Mouse (Mus musculus) common myeloid progenitor, adult 5-6 weeks (primary cell): Measurements from ENCODE around the gene Castor1. TPM values are rescaled to one million over a fixed set of nuclear protein-coding genes. Genes with fewer than 3 reads are reported as not detected.

Experiments
- ATAC-seq: replicated peaks from 2 replicates; pipeline ENCODE4 v1.8.0; 2016; ENCODE audit warnings: low read depth, mild to moderate bottlenecking, moderate TSS enrichment, inconsistent platforms; ENCODE audit not compliant: poor library complexity, severe bottlenecking
- total RNA-seq: library from RNA; stranded (forward); fragments of 200-1000, 187-1606 nt; gene quantifications from 2 replicates; pipeline ENCODE4 v1.2.3, GENCODE M21; 2017

Castor1 gene
- total RNA-seq, 1 experiment from 2014 or later = 0.50 TPM

DNA sequence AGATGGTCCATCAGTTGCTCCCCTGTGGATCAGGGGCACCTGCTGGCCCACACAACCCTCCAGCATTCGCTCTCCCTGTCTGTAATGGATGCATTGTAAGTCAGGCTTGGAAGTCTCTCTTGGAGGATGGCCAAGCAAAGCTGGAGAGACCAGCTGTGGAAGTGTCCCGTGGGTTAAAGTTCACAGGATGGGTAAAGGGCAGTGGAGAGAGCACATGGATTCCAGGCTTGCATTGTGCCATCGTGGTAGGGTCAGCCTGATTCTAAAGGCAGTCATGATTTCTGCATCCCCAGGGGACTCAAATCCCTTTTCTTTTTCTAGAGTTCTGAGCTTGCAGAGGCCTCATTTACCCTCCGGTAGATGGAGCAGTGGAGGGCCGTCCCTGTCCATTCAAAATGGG lies 39.7 kb downstream of the Castor1 start:
- no peak for ATAC-seq

DNA sequence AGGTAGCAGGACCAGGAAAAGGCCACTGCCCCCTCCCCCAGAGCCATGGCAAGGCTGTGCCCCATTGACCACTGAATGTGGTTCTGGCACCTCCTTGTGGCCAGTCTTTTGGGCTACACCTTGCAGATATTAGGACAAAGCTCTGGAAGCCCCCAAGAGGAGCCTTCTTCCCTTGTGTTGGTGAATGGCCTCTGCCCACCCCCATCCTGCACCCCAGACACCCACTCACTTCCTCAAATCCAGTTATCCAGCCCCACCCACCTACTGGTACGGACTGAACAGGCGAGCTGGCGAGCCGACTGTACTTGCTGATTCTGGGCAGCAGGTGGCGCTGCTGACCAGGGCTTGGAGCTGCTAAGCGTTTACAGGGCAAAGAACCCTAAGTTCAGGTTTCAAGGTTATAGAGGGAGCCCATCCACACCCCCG lies 40.6 kb downstream of the Castor1 start:
- ATAC-seq = peak; percentile 72

DNA sequence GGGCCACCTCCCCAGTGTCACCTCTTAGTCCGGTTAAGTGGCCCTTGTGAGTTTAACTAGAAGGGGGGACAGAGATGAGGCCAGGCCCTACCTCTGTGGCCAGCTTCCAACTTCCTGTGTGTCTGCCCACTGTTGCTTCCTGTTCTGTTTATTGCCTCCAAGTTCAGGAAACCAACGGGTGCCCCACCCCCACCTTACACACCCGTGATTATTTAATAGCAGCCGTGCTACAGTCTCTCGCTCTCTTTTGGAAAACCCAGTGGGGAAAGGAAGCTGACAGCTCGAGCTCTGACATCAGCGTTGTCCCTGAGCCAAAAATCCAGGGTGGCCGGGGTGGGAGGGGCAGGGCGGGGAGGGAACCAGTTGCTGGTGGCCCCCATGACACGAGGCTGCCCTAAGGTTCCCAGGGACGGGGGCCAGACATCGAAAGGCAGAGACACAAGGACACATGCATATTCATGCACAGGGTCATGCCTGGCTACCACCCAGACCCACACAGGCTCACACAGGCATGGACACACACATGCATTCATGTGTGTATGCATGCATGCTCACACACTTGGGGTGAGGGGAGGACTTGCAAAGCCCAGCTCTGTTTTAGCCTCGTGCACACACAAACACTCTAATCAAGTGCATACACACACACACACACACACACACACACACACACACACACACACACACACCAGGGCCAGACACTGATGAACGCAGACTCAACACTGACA lies 42.6 kb downstream of the Castor1 start:
- peak; percentile 23 for ATAC-seq

DNA sequence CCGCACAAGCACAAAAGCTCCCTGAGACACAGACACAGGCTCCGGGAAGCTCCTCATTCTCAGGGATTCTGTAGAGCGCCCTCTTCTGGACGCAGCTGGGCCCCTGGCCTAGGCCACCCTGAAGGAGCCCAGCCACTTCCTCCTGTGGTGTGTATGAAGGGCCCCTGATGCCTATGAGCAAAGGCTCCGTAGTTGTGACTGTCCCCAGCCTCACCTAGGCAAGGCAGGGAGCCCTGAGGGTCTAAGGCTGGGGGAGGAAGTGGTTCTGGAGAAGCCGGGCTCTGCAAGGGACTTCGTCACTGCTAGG lies 43.1 kb downstream of the Castor1 start:
- ATAC-seq = peak; percentile 52

DNA sequence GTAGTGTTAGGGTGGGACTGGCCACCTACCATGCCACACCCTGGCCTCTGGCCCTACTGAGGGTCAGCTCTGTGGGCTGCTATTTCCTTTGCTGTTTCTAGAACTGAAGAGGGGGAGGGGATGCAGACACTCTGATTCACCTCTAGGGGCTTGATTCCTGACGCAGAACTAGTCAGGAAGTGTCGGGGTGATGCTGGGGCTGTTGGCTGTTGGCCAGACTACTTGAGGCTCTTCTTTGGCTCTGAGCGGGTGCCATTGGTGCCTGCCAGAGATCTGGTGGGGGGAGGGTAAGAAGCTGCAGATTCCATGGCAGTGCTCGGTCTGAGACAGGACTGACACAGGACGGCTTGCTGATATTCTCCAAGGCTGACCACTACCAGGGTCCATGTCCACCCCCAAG lies 43.9 kb downstream of the Castor1 start:
- peak; percentile 17 for ATAC-seq

DNA sequence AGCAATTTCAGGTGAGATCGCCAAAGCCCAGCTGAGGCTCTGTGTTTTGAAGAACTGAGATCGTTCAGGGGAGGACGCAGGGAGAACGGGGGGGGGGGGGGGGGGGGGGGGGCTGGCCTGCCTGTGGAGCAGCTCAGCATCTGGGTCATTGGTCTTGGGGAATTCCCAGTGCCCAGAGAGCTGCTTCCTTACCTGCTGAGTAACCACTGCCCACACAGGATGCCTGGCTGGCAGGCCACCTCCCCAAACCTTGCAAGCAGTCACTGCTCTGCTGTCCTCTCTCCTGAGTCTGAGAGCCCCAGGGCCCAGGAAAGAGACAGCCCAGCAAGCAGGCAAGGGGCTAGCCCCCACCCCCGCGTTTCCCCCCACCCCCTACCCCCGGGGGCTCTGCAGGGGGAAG lies 44.8 kb downstream of the Castor1 start:
- ATAC-seq = no peak

DNA sequence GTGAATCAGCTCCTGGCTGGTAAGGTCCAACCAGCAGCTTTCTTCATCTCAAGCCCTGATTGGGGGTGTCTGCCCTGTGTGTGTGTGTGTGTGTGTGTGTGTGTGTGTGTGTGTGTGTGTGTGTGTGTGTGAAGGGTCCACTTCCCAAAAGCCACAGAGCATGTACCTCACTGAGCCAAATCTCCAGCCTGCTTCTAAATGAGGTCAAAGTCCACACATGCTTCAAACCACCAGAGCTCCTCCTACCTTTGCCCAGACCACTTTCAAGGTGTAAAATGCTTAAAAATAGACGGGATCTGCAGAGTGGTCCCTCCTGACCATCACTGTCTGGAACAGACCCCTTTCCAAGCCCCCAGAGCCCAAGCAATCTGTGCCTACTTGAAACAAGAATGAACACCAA lies 45.3 kb downstream of the Castor1 start:
- no peak for ATAC-seq

DNA sequence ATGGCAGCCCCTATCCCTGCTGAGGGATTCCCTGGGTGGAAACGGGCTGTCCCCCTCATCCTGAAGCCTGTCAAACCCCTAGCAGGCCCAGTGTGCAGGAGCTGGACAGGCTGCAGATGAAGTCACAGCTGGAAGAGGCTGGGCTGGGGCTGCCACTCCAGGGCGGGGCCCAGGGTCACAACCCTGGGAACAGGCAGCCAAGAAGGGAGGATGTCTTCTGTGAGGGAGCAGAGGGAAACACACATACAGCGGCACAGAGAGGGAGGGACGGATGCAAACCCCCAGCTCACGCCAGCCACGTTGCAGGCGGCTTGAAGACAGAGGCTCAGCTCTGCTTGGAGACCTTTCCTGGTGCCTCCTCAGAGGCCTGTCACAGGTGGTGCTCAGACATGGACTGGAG lies 46.0 kb downstream of the Castor1 start:
- ATAC-seq = no peak

DNA sequence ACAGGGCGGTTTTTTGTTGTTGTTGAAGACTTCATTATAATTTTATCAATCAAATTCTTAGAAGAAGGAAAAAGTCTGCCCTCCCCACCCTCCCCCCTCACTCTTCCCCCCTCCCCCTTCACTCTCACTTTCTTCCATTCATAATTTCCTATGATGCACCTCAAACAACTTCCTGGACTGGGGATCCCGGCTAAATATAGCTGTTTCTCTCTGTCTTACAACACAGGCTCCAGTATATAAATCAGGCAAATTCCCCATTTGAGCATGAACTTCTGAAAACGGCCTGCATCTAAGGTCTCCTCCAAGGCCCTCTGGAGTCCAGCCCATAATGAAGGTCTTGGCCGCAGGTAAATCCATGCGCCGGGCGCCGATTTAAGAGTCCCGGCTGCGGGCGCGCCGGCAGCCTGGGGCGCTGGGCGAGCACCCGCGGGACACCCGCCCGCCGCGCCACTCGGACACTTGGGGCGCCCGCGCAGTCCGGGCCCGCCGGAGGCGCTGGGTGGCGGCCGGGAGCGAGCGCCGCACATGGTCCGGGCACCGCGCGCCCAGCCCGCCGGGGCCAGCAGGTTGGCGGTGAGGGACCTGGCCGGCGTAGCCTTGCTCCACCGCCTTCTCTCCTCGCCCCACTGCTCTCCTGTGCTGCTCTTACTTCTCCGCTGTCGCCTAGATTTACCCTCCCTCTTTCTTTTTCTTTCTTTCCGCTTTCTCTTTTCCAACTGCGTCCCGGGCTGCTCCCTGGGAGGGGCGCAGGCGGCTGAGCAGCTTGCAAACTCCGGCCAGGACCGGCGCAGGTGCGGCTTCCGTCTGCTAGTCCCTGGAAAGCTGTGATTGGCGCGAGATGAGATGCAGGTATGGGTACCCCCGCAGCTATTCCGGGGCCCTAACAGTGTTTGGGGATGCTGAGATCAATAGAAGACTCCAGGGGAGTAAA lies 48.5 kb downstream of the Castor1 start:
- ATAC-seq = no peak

DNA sequence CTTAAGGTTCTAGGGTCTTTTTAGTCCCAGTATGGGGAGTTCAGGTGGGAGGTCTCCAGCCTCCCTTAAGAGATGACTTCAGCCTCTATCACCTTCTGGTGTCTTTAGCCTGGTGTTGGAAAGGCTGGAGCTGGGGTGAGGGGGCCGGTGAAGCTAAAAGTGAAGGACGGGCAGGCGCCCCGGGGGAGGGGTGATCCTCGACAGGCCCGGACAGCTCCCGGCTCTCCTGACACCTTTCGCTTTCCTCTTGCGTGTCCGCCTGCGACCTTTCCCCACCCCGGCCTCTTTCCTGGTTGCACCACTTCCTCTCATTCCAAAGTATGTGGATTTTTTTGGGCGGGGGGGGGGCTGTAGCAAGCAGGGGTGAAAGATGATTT lies 49.2 kb downstream of the Castor1 start:
- ATAC-seq = no peak

DNA sequence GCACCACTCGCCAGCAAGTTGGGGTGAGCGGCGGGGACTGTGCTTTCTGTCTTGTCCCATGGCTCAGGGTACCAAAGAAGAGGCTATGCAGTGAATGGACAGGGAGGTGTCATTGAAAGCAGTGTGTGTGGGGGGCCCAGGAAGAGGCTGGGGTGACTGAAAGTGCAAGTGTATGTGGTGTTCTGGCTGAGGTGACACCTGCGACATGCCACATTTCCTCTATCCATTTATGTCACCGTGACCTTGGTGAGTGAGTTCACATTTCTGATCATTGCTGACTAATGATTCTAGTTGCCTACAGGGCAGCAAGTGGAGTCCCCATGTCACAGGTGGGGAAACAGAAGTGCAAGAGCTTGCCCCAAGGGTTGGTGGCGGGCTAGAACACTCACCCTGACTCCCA lies 50.5 kb downstream of the Castor1 start:
- no peak for ATAC-seq

DNA sequence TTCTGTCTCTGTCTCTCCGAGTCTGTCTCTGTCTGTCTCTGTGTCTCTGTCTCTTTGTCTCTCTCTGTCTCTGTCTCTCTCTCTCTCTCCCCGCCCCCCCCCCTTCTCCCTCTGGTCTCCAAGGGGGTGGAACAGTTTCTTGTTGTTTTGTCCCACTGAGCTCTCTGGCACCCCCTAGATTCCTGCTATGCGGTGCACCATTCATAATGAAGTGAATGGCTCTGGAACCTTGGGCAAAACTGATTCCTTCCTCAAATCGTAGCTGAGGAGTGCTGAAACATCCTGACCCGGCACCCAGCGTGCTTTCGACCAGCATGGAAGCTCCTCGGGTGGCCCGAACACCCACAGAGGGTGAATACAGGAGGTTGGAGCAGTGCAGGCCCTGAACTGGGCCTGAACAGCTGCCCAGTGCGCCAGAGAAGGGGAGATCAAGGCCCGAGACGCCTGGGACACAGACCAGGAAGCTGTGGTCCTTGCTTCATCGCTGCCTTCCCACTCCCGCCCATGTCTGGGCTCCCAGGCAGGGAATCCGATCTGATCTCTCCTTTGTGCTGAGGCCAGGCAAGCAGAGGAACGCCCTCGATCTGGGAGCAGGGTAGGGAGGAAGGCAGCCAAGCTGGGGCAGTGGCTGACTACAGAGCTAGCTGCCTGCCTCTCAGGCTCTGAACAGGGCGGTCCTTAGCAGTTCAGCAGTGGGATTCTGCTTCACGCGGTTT lies 52.9 kb downstream of the Castor1 start:
- ATAC-seq = peak; percentile 65; the same call in 1 of the 2 replicates

DNA sequence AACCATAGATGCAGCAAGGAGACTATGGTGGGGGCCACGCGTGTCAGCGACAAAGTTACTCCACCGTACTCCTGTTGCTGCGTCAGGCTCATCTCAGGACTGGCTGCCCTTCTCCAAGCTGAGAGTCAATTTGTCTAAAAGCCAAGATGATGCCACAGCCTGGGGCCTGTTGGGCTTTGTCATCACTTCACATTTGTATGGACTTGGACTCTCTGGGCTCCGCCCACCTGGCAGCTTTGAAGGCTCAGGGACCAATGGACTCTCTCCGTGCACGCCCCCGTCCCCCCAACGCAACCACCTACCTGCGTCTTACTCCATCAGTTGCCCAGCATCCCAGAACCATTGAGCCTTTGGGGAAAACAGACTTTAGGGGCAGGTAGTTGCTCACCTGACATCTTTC lies 53.5 kb downstream of the Castor1 start:
- no peak for ATAC-seq

Other genes starting within 250 kb of the Castor1 start
- not detected in 2 replicates for gene 4930556J24Rik, start 241.4 kb upstream of the Castor1 start, total RNA-seq
- 1.0 TPM in 1 of 2 replicates, not detected in the other for gene Gal3st1, start 234.6 kb upstream of the Castor1 start, total RNA-seq
- gene Sec14l4, start 186.8 kb upstream of the Castor1 start, total RNA-seq = not detected in 2 replicates
- not detected in 2 replicates for gene Sec14l3, start 153.4 kb upstream of the Castor1 start, total RNA-seq
- gene Mtfp1, start 122.8 kb upstream of the Castor1 start, total RNA-seq = 10.7 and 16.0 TPM in 2 replicates
- 2.1 and 3.7 TPM in 2 replicates for gene Sec14l2, start 94.8 kb upstream of the Castor1 start, total RNA-seq
- 8.7 and 11.5 TPM in 2 replicates for gene Rnf215, start 83.0 kb upstream of the Castor1 start, total RNA-seq
- gene Ccdc157, start 57.9 kb upstream of the Castor1 start, total RNA-seq = 2.1 TPM in 2 replicates
- gene Sf3a1, start 57.9 kb upstream of the Castor1 start, total RNA-seq = 47.1 and 54.6 TPM in 2 replicates
- 4.7 and 6.3 TPM in 2 replicates for gene Tbc1d10a, start 31.4 kb upstream of the Castor1 start, total RNA-seq
- 15.7 and 16.1 TPM in 2 replicates for gene Osm, start 18.2 kb downstream of the Castor1 start, total RNA-seq
- 0.63 and 1.1 TPM in 2 replicates for gene Lif, start 39.3 kb downstream of the Castor1 start, total RNA-seq
- 1.5 TPM in 1 of 2 replicates, not detected in the other for gene Hormad2, start 222.9 kb downstream of the Castor1 start, total RNA-seq